Mouse (Mus musculus): ENCODE measurements at regions not wholly inside any gene's neighbourhood (a gene's known extent, or its start where the extent isn't known, plus 50 kb on each side); places are given as distances from the start of the nearest gene placed in this dataset.

- H3K4me3 ChIP-seq (ENCODE audit: insufficient read depth, low read length) = no peak overlapping the region
- TF ChIP-seq POLR2A (IDR thresholded peaks at IDR 0.05; ENCODE audit: low read depth, low read length) (no peak), CTCF (IDR thresholded peaks at IDR 0.05; ENCODE audit: borderline replicate concordance, insufficient read depth, low read length) (no peak)
- 0 out of 2 replicates have a peak, but pooled peaks cover 3% of the 10 kb centered on the region for H3K4me1 ChIP-seq (ENCODE audit: control insufficient read depth, insufficient read depth, low read length)
- no peak overlapping the region for H3K27ac ChIP-seq (ENCODE audit: insufficient read depth, low read length)
Observed at GRCm38 (mm10) chr7:136341599-136342210, 552.7 kb upstream of the Mgmt start.

GRCm38 (mm10) chr7:136342211-136342799 lies 552.1 kb upstream of the Mgmt start:
- TF ChIP-seq CTCF (IDR thresholded peaks at IDR 0.05; ENCODE audit: borderline replicate concordance, insufficient read depth, low read length) (no peak), POLR2A (IDR thresholded peaks at IDR 0.05; ENCODE audit: low read depth, low read length) (no peak)
- H3K4me3 ChIP-seq (ENCODE audit: insufficient read depth, low read length) = no peak overlapping the region
- H3K27ac ChIP-seq (ENCODE audit: insufficient read depth, low read length) = no peak overlapping the region
- H3K4me1 ChIP-seq (ENCODE audit: control insufficient read depth, insufficient read depth, low read length) = 0 out of 2 replicates have a peak, but pooled peaks cover 3% of the 10 kb centered on the region

- H3K4me3 ChIP-seq (ENCODE audit: insufficient read depth, low read length) = no peak overlapping the region
- H3K4me1 ChIP-seq (ENCODE audit: control insufficient read depth, insufficient read depth, low read length) = 0 out of 2 replicates have a peak, but pooled peaks cover 3% of the 10 kb centered on the region
- TF ChIP-seq POLR2A (IDR thresholded peaks at IDR 0.05; ENCODE audit: low read depth, low read length) = no peak
- no peak for TF ChIP-seq CTCF (IDR thresholded peaks at IDR 0.05; ENCODE audit: borderline replicate concordance, insufficient read depth, low read length)
Observed at GRCm38 (mm10) chr7:136342822-136343221, 551.6 kb upstream of the Mgmt start.

GRCm38 (mm10) chr7:136343494-136343893 lies 550.9 kb upstream of the Mgmt start:
- TF ChIP-seq CTCF (IDR thresholded peaks at IDR 0.05; ENCODE audit: borderline replicate concordance, insufficient read depth, low read length) (no peak), POLR2A (IDR thresholded peaks at IDR 0.05; ENCODE audit: low read depth, low read length) (no peak)
- Histone ChIP-seq H3K27ac (ENCODE audit: insufficient read depth, low read length) (no peak overlapping the region), H3K4me1 (ENCODE audit: control insufficient read depth, insufficient read depth, low read length) (0 out of 2 replicates have a peak, but pooled peaks cover 3% of the 10 kb centered on the region), H3K4me3 (ENCODE audit: insufficient read depth, low read length) (no peak overlapping the region)

More at GRCm38 (mm10) chr7:136342822-136343221, 551.6 kb upstream of the Mgmt start:
- no peak overlapping the region for H3K27ac ChIP-seq (ENCODE audit: insufficient read depth, low read length)

- no peak overlapping the region for H3K27ac ChIP-seq (ENCODE audit: insufficient read depth, low read length)
- 0 out of 2 replicates have a peak, but pooled peaks cover 3% of the 10 kb centered on the region for H3K4me1 ChIP-seq (ENCODE audit: control insufficient read depth, insufficient read depth, low read length)
- no peak overlapping the region for H3K4me3 ChIP-seq (ENCODE audit: insufficient read depth, low read length)
- TF ChIP-seq CTCF (IDR thresholded peaks at IDR 0.05; ENCODE audit: borderline replicate concordance, insufficient read depth, low read length) (no peak), POLR2A (IDR thresholded peaks at IDR 0.05; ENCODE audit: low read depth, low read length) (no peak)
Observed at GRCm38 (mm10) chr7:136345051-136345450, 549.4 kb upstream of the Mgmt start.

- Histone ChIP-seq H3K4me1 (ENCODE audit: control insufficient read depth, insufficient read depth, low read length) (0 out of 2 replicates have a peak, but pooled peaks cover 3% of the 10 kb centered on the region), H3K4me3 (ENCODE audit: insufficient read depth, low read length) (no peak overlapping the region), H3K27ac (ENCODE audit: insufficient read depth, low read length) (no peak overlapping the region)
- TF ChIP-seq CTCF (IDR thresholded peaks at IDR 0.05; ENCODE audit: borderline replicate concordance, insufficient read depth, low read length) (no peak), POLR2A (IDR thresholded peaks at IDR 0.05; ENCODE audit: low read depth, low read length) (no peak)
Observed at GRCm38 (mm10) chr7:136346531-136346930, 547.9 kb upstream of the Mgmt start.

GRCm38 (mm10) chr7:136348309-136348708 lies 546.1 kb upstream of the Mgmt start:
- Histone ChIP-seq H3K27ac (ENCODE audit: insufficient read depth, low read length) (no peak overlapping the region), H3K4me1 (ENCODE audit: control insufficient read depth, insufficient read depth, low read length) (no peaks in the 10 kb centered on the region), H3K4me3 (ENCODE audit: insufficient read depth, low read length) (no peak overlapping the region)
- TF ChIP-seq POLR2A (IDR thresholded peaks at IDR 0.05; ENCODE audit: low read depth, low read length) (no peak), CTCF (IDR thresholded peaks at IDR 0.05; ENCODE audit: borderline replicate concordance, insufficient read depth, low read length) (no peak)

GRCm38 (mm10) chr7:136349651-136350050 lies 544.8 kb upstream of the Mgmt start:
- H3K4me3 ChIP-seq (ENCODE audit: insufficient read depth, low read length) = no peak overlapping the region
- TF ChIP-seq POLR2A (IDR thresholded peaks at IDR 0.05; ENCODE audit: low read depth, low read length) = no peak
- no peak for TF ChIP-seq CTCF (IDR thresholded peaks at IDR 0.05; ENCODE audit: borderline replicate concordance, insufficient read depth, low read length)
- no peaks in the 10 kb centered on the region for H3K4me1 ChIP-seq (ENCODE audit: control insufficient read depth, insufficient read depth, low read length)
- no peak overlapping the region for H3K27ac ChIP-seq (ENCODE audit: insufficient read depth, low read length)

GRCm38 (mm10) chr7:136357011-136357410 lies 537.4 kb upstream of the Mgmt start:
- no peak for TF ChIP-seq POLR2A (IDR thresholded peaks at IDR 0.05; ENCODE audit: low read depth, low read length)
- TF ChIP-seq CTCF (IDR thresholded peaks at IDR 0.05; ENCODE audit: borderline replicate concordance, insufficient read depth, low read length) = no peak
- H3K4me3 ChIP-seq (ENCODE audit: insufficient read depth, low read length) = no peak overlapping the region

More at GRCm38 (mm10) chr7:136357011-136357410, 537.4 kb upstream of the Mgmt start:
- H3K27ac ChIP-seq (ENCODE audit: insufficient read depth, low read length) = no peak overlapping the region
- no peaks in the 10 kb centered on the region for H3K4me1 ChIP-seq (ENCODE audit: control insufficient read depth, insufficient read depth, low read length)

Measured in embryonic fibroblast, embryonic 13.5 days (primary cell).